Mouse (Mus musculus) CH12.LX (cell line): ENCODE measurements around the gene Tigd3. TPM values are rescaled to one million over a fixed set of nuclear protein-coding genes. Genes with fewer than 3 reads are reported as not detected.

Experiments
- DNase-seq: peaks from one replicate; pipeline ENCODE4 v3.0.0-alpha.2; 2013; ENCODE audit errors: extremely low read depth
- H3K27ac ChIP-seq: 2 replicates; pipeline ENCODE4 v1.5.1; 2012; ENCODE audit warnings: low read depth, mild to moderate bottlenecking, control low read depth, moderate library complexity; ENCODE audit not compliant: insufficient read depth
- H3K27me3 ChIP-seq: replicated peaks from 2 replicates; pipeline ENCODE3; 2012; ENCODE audit warnings: inconsistent platforms
- H3K36me3 ChIP-seq, 2 experiments: replicated peaks in 1 of 2; 2 replicates each; pipeline versions ENCODE3 to v1.6.1; 2012; ENCODE audit warnings: inconsistent platforms in 1 of 2, low read length in 1 of 2, mild to moderate bottlenecking in 1 of 2, mixed read lengths in 1 of 2, moderate library complexity in 1 of 2; ENCODE audit not compliant: control insufficient read depth in 1 of 2, insufficient read depth in 1 of 2
- H3K4me1 ChIP-seq, 2 experiments: 2 replicates each; pipeline ENCODE4 v1.6.1; 2012; ENCODE audit warnings: inconsistent platforms in 1 of 2, moderate library complexity in 1 of 2; ENCODE audit not compliant: insufficient read depth in 2 of 2, control insufficient read depth in 1 of 2
- H3K4me2 ChIP-seq: 2 replicates; pipeline ENCODE4 v1.6.1; 2012; ENCODE audit warnings: low read depth, mild to moderate bottlenecking, control low read depth; ENCODE audit not compliant: poor library complexity, insufficient read depth, severe bottlenecking
- H3K4me3 ChIP-seq, 3 experiments: fragments of 150-350 bp in 1 of 3; sonication (generic) in 1 of 3; replicated peaks in 1 of 3; 2 replicates each; pipeline versions ENCODE3 to v1.5.1; 2011 to 2012; ENCODE audit warnings: low read depth in 2 of 3, low read length in 2 of 3, mild to moderate bottlenecking in 2 of 3, moderate library complexity in 2 of 3, control low read depth in 1 of 3, improper control_type of control experiment in 1 of 3, inconsistent platforms in 1 of 3, mixed read lengths in 1 of 3; ENCODE audit not compliant: poor library complexity in 1 of 3
- H3K79me2 ChIP-seq: replicated peaks from 2 replicates; pipeline ENCODE4 v1.6.1; 2012; ENCODE audit warnings: mild to moderate bottlenecking, moderate library complexity; ENCODE audit not compliant: control insufficient read depth, poor library complexity, insufficient read depth, severe bottlenecking; ENCODE audit errors: extremely low read depth
- H3K9ac ChIP-seq: 2 replicates; pipeline ENCODE4 v1.6.1; 2012; ENCODE audit warnings: low read depth, mild to moderate bottlenecking, control low read depth, moderate library complexity; ENCODE audit not compliant: insufficient read depth
- H3K9me3 ChIP-seq: replicated peaks from 2 replicates; pipeline ENCODE3; 2012; ENCODE audit warnings: low read length, inconsistent platforms, mixed read lengths
- BHLHE40 ChIP-seq: IDR thresholded peaks from 2 replicates; pipeline ENCODE4 v1.6.1; 2011; ENCODE audit warnings: mild to moderate bottlenecking, low read depth, low read length, improper control_type of control experiment
- CHD1 ChIP-seq: IDR thresholded peaks from 2 replicates; pipeline ENCODE4 v1.6.1; 2012; ENCODE audit warnings: low read depth, low read length, improper control_type of control experiment, inconsistent platforms
- CHD2 ChIP-seq: IDR thresholded peaks from 2 replicates; pipeline ENCODE4 v1.6.1; 2011; ENCODE audit warnings: low read length, improper control_type of control experiment
- CTCF ChIP-seq, 2 experiments: IDR thresholded peaks in 1 of 2; conservative IDR thresholded peaks in 1 of 2; 2 replicates each; pipeline ENCODE4 v1.5.1; 2011 to 2012; ENCODE audit warnings: low read depth in 2 of 2, low read length in 2 of 2, improper control_type of control experiment in 1 of 2, inconsistent platforms in 1 of 2, mild to moderate bottlenecking in 1 of 2, moderate library complexity in 1 of 2
- E2F4 ChIP-seq: IDR thresholded peaks from 2 replicates; pipeline ENCODE4 v1.6.1; 2011; ENCODE audit warnings: low read depth, low read length, improper control_type of control experiment; ENCODE audit not compliant: insufficient replicate concordance
- ELF1 ChIP-seq: IDR thresholded peaks from 2 replicates; pipeline ENCODE4 v1.6.1; 2014; ENCODE audit warnings: low read depth, mild to moderate bottlenecking, inconsistent platforms, low read length, improper control_type of control experiment
- EP300 ChIP-seq: IDR thresholded peaks from 2 replicates; pipeline ENCODE4 v1.6.1; 2011; ENCODE audit warnings: low read length, improper control_type of control experiment
- ETS1 ChIP-seq: conservative IDR thresholded peaks from 2 replicates; pipeline ENCODE4 v1.6.1; 2012; ENCODE audit warnings: low read depth, mild to moderate bottlenecking, inconsistent platforms, low read length, improper control_type of control experiment, moderate library complexity
- GABPA ChIP-seq: IDR thresholded peaks from 2 replicates; pipeline ENCODE4 v1.6.1; 2012; ENCODE audit warnings: low read depth, low read length, improper control_type of control experiment, inconsistent platforms; ENCODE audit not compliant: insufficient replicate concordance
- HCFC1 ChIP-seq: IDR thresholded peaks from 2 replicates; pipeline ENCODE4 v1.6.1; 2012; ENCODE audit warnings: low read depth, mild to moderate bottlenecking, inconsistent platforms, low read length, improper control_type of control experiment
- JUN ChIP-seq: IDR thresholded peaks from 2 replicates; pipeline ENCODE4 v1.6.1; 2011; ENCODE audit warnings: low read depth, mild to moderate bottlenecking, low read length, improper control_type of control experiment, moderate library complexity; ENCODE audit not compliant: insufficient read depth
- JUND ChIP-seq: conservative IDR thresholded peaks from 2 replicates; pipeline ENCODE4 v1.6.1; 2011; ENCODE audit warnings: low read depth, low read length, improper control_type of control experiment
- KAT2A ChIP-seq: IDR thresholded peaks from 2 replicates; pipeline ENCODE4 v1.6.1; 2012; ENCODE audit warnings: low read length, improper control_type of control experiment, inconsistent platforms; ENCODE audit not compliant: insufficient replicate concordance
- MAFK ChIP-seq: IDR thresholded peaks from 2 replicates; pipeline ENCODE4 v1.6.1; 2011; ENCODE audit warnings: low read length, improper control_type of control experiment; ENCODE audit not compliant: insufficient replicate concordance
- MAX ChIP-seq: IDR thresholded peaks from 2 replicates; pipeline ENCODE4 v1.6.1; 2011; ENCODE audit warnings: low read length, improper control_type of control experiment
- MXI1 ChIP-seq: IDR thresholded peaks from 2 replicates; pipeline ENCODE4 v1.6.1; 2011; ENCODE audit warnings: mild to moderate bottlenecking, low read depth, low read length, improper control_type of control experiment
- MYC ChIP-seq: IDR thresholded peaks from 2 replicates; pipeline ENCODE4 v1.6.1; 2011; ENCODE audit warnings: low read depth, mild to moderate bottlenecking, improper control_type of control experiment, low read length
- NRF1 ChIP-seq: IDR thresholded peaks from 2 replicates; pipeline ENCODE4 v1.6.1; 2014; ENCODE audit warnings: low read depth, mild to moderate bottlenecking, inconsistent platforms, low read length, improper control_type of control experiment, moderate library complexity
- POLR2A ChIP-seq: IDR thresholded peaks from 2 replicates; pipeline ENCODE4 v1.6.1; 2011; ENCODE audit warnings: low read depth, mild to moderate bottlenecking, improper control_type of control experiment, low read length
- POLR2AphosphoS2 ChIP-seq: IDR thresholded peaks from 2 replicates; pipeline ENCODE4 v1.6.1; 2011; ENCODE audit warnings: low read depth, low read length, improper control_type of control experiment
- RAD21 ChIP-seq: IDR thresholded peaks from 2 replicates; pipeline ENCODE4 v1.6.1; 2011; ENCODE audit warnings: low read depth, mild to moderate bottlenecking, low read length, improper control_type of control experiment, moderate library complexity
- RCOR1 ChIP-seq: conservative IDR thresholded peaks from 2 replicates; pipeline ENCODE4 v1.6.1; 2012; ENCODE audit warnings: low read depth, mild to moderate bottlenecking, inconsistent platforms, low read length, improper control_type of control experiment
- SIN3A ChIP-seq: IDR thresholded peaks from 2 replicates; pipeline ENCODE4 v1.6.1; 2012; ENCODE audit warnings: low read length, improper control_type of control experiment, inconsistent platforms
- SMC3 ChIP-seq: IDR thresholded peaks from 2 replicates; pipeline ENCODE4 v1.6.1; 2011; ENCODE audit warnings: low read depth, low read length, improper control_type of control experiment
- TBP ChIP-seq: conservative IDR thresholded peaks from 2 replicates; pipeline ENCODE4 v1.6.1; 2011; ENCODE audit warnings: low read depth, low read length, improper control_type of control experiment
- UBTF ChIP-seq: IDR thresholded peaks from 2 replicates; pipeline ENCODE4 v1.6.1; 2012; ENCODE audit warnings: low read depth, mild to moderate bottlenecking, inconsistent platforms, low read length, improper control_type of control experiment, moderate library complexity
- USF1 ChIP-seq: IDR thresholded peaks from 2 replicates; pipeline ENCODE4 v1.6.1; 2014; ENCODE audit warnings: low read depth, mild to moderate bottlenecking, inconsistent platforms, low read length, improper control_type of control experiment
- USF2 ChIP-seq: conservative IDR thresholded peaks from 2 replicates; pipeline ENCODE4 v1.6.1; 2011; ENCODE audit warnings: low read depth, low read length, improper control_type of control experiment
- ZC3H11A ChIP-seq: IDR thresholded peaks from 2 replicates; pipeline ENCODE4 v1.6.1; 2012; ENCODE audit warnings: low read depth, mild to moderate bottlenecking, inconsistent platforms, low read length, improper control_type of control experiment
- ZKSCAN1 ChIP-seq: IDR thresholded peaks from 2 replicates; pipeline ENCODE4 v1.6.1; 2012; ENCODE audit warnings: low read depth, inconsistent platforms, low read length, improper control_type of control experiment, borderline replicate concordance
- ZMIZ1 ChIP-seq: IDR thresholded peaks from 2 replicates; pipeline ENCODE4 v1.6.1; 2012; ENCODE audit warnings: low read depth, mild to moderate bottlenecking, inconsistent platforms, low read length, improper control_type of control experiment
- ZNF384 ChIP-seq: IDR thresholded peaks from 2 replicates; pipeline ENCODE4 v1.6.1; 2012; ENCODE audit warnings: low read depth, low read length, improper control_type of control experiment, inconsistent platforms
- dilution Hi-C: fragments of 300-500 bp; cut with MboI; formaldehyde crosslinking; loops from 2 replicates; pipeline ENCODE4 v1.14.3; 2020; ENCODE audit warnings: low sequenced_read_pairs; ENCODE audit not compliant: extremely low pct_unique_long_range_greater_than_20kb, extremely low pct_ligation_motif_present
- in situ Hi-C: fragments of 300-500 bp; cut with MboI; formaldehyde crosslinking; loops from 3 replicates; pipeline ENCODE4 v1.14.3; 2019; ENCODE audit warnings: low sequenced_read_pairs, low pct_ligation_motif_present, low pct_unique_long_range_greater_than_20kb, mixed read lengths
- polyA plus RNA-seq: library from polyadenylated mRNA; unstranded; fragments of >175 nt; gene quantifications from 2 replicates; pipeline ENCODE4 v1.2.1, GENCODE M21; 2012; ENCODE audit warnings: low read depth; ENCODE audit not compliant: insufficient read length
- total RNA-seq, 2 experiments: library from RNA; depleted of rRNA; stranded (reverse); fragments of 300-350 nt in 1 of 2; fragments of >200 nt in 1 of 2; gene quantifications; 2 replicates each; pipeline ENCODE4 v1.2.3; 2012 to 2014

Gene Tigd3
- total and polyA plus RNA-seq, 3 experiments = 0.67 to 1.6 (median 1.4) TPM

GRCm38 (mm10) chr19:5877618-5878361 is 16.2 kb downstream of the Tigd3 start, which contains the start of gene Slc25a45 (continued):
- TF ChIP-seq RCOR1 = peak; percentile 54; the same call in 1 of the 2 replicates
- TF ChIP-seq POLR2AphosphoS2 = no peak
- no peak for TF ChIP-seq USF1
- TF ChIP-seq ZC3H11A = peak; percentile 59
- TF ChIP-seq SIN3A = no peak; the same call in 1 of the 2 replicates
- peak; percentile 56 for TF ChIP-seq MAX
- TF ChIP-seq CHD2 = no peak; the same call in none of the 2 replicates
- peak; percentile 46; the same call in 1 of the 2 replicates for TF ChIP-seq EP300
- TF ChIP-seq JUND = peak; percentile 84
- peak; percentile 85 for TF ChIP-seq ELF1
- peak; percentile 84 for TF ChIP-seq MYC
- peak; percentile 95 for TF ChIP-seq SMC3
- no peak for TF ChIP-seq ZNF384
- TF ChIP-seq CTCF (conservative IDR thresholded peaks at IDR 0.05 in 1 of 2, IDR thresholded peaks at IDR 0.05 in 1 of 2; ENCODE audit: low read depth in 2 of 2, low read length in 2 of 2) = peak; percentile 42 to 95
- TF ChIP-seq RAD21 = peak; percentile 95
- no peak for TF ChIP-seq ZKSCAN1

GRCm38 (mm10) chr19:5874969-5875480 is 18.9 kb downstream of the Tigd3 start, which contains the start of gene Frmd8:
Gene Frmd8 (minus strand): TSS chr19:5875274.
- DNase-seq = peak; percentile 96
- peak within 1 kb of the TSS; percentile 85 to 93 (median 90) for H3K4me3 ChIP-seq
- H3K36me3 ChIP-seq = peaks cover 31 to 41% of the 10 kb centered on the region in 2 experiments
- H3K4me1 ChIP-seq = peaks cover 22 to 61% of the 10 kb centered on the region in 2 experiments
- peaks cover 4% of the 10 kb centered on the region; the same call in 1 of the 2 replicates for H3K79me2 ChIP-seq
- dilution Hi-C loops (no loop called here), in situ Hi-C loops (loop anchor here (5.0 kb wide), 1 partner anchor 88 kb away; no protein-coding TSS in a partner anchor)
- H3K27me3 ChIP-seq = no peaks in the 10 kb centered on the region
- H3K27ac ChIP-seq = peak within 1 kb of the TSS; percentile 23; the same call in 1 of the 2 replicates
- peak within 1 kb of the TSS; percentile 88 for H3K4me2 ChIP-seq
- peak within 1 kb of the TSS; percentile 93 for H3K9ac ChIP-seq
- no peaks in the 10 kb centered on the region for H3K9me3 ChIP-seq
- TF ChIP-seq CHD2 (no peak), ZKSCAN1 (no peak), ETS1 (no peak), MAFK (no peak), MYC (0 out of 2 replicates have a peak, but pooled peaks have one; percentile 27), ZNF384 (no peak), JUN (no peak), HCFC1 (peak; percentile 44; the same call in 1 of the 2 replicates), GABPA (no peak), CTCF (conservative IDR thresholded peaks at IDR 0.05 in 1 of 2, IDR thresholded peaks at IDR 0.05 in 1 of 2; ENCODE audit: low read depth in 2 of 2, low read length in 2 of 2) (no peak), USF2 (no peak), EP300 (no peak), JUND (no peak), SIN3A (peak; percentile 51), NRF1 (peak; percentile 88), UBTF (no peak), TBP (no peak), ZMIZ1 (peak; percentile 75; the same call in 1 of the 2 replicates), KAT2A (no peak), POLR2A (peak; percentile 74), BHLHE40 (no peak), MXI1 (no peak), E2F4 (no peak), CHD1 (0 out of 2 replicates have a peak, but pooled peaks have one; percentile 6), MAX (0 out of 2 replicates have a peak, but pooled peaks have one; percentile 27), ZC3H11A (no peak), RAD21 (no peak)
